Mouse (Mus musculus) bone marrow, adult 2 months (tissue): ENCODE data around the gene Myl4. TPM values are rescaled to one million over a fixed set of nuclear protein-coding genes. Genes with fewer than 3 reads are reported as not detected.
A peak's percentile ranks its signal among the peaks of the same experiment; 100 is the strongest.

Source experiments
- H3K27ac ChIP-seq: fragments of 200-500 bp; 2 replicates; pipeline ENCODE4 v1.5.1; 2012; ENCODE audit warnings: low read depth, mild to moderate bottlenecking, control low read depth, inconsistent platforms, low read length; ENCODE audit not compliant: control insufficient read depth, poor library complexity, insufficient read depth
- H3K4me1 ChIP-seq: fragments of 200-500 bp; 2 replicates; pipeline ENCODE4 v1.6.1; 2011; ENCODE audit warnings: low read length; ENCODE audit not compliant: control insufficient read depth, insufficient read depth
- H3K4me3 ChIP-seq: fragments of 200-500 bp; replicated peaks from 2 replicates; pipeline ENCODE3; 2011; ENCODE audit warnings: mild to moderate bottlenecking, low read depth, low read length, control low read depth; ENCODE audit not compliant: control insufficient read depth
- CTCF ChIP-seq: fragments of 200-500 bp; IDR thresholded peaks from 2 replicates; pipeline ENCODE4 v1.5.1; 2011; ENCODE audit warnings: low read length, control low read depth; ENCODE audit not compliant: control insufficient read depth, insufficient read depth
- POLR2A ChIP-seq: fragments of 200-500 bp; IDR thresholded peaks from 2 replicates; pipeline ENCODE4 v1.6.1; 2011; ENCODE audit warnings: low read depth, mild to moderate bottlenecking, control low read depth, low read length, borderline replicate concordance; ENCODE audit not compliant: control insufficient read depth
- WGBS: fragments of 180-500 bp; shearing (Covaris S2); methylation state at CpG from one replicate; pipeline ENCODE4 v1.1.7; 2018; 5-methylcytosine and 5-hydroxymethylcytosine counted together
- polyA plus RNA-seq: library from polyadenylated mRNA; stranded (reverse); fragments of >200 nt; gene quantifications from 2 replicates; pipeline ENCODE4 v1.2.4, GENCODE M21; 2011; ENCODE audit warnings: low replicate concordance; ENCODE audit not compliant: missing spikeins, insufficient read depth, insufficient read length

The Myl4 gene
- polyA plus RNA-seq, 1 experiment = 31.8 TPM

- no peaks in the 10 kb centered on the region; the same call in 1 of the 2 replicates for H3K4me1 ChIP-seq
Observed at GRCm38 (mm10) chr11:104544507-104544906, 6.0 kb upstream of the Myl4 start.

GRCm38 (mm10) chr11:104547502-104547901 is 3.0 kb upstream of the Myl4 start:
- no peak for TF ChIP-seq POLR2A
- H3K27ac ChIP-seq = no peak overlapping the region
- H3K4me3 ChIP-seq = no peak overlapping the region
- WGBS = 65% methylated on average over 3 of the region's 3 CpGs
- H3K4me1 ChIP-seq = no peaks in the 10 kb centered on the region; the same call in 1 of the 2 replicates

More at GRCm38 (mm10) chr11:104544507-104544906, 6.0 kb upstream of the Myl4 start:
- Histone ChIP-seq H3K4me3 (no peak overlapping the region), H3K27ac (no peak overlapping the region)
- WGBS = 22% methylated on average over 2 of the region's 2 CpGs
- TF ChIP-seq POLR2A = no peak
- no peak for TF ChIP-seq CTCF

GRCm38 (mm10) chr11:104549438-104550405 is 741 bp upstream of the Myl4 start:
- WGBS = under 1% methylated on average over 53 of the region's 53 CpGs
- TF ChIP-seq POLR2A = peak; percentile 47; the same call in 1 of the 2 replicates
- peak; percentile 13; the same call in 1 of the 2 replicates for TF ChIP-seq CTCF
- Histone ChIP-seq H3K4me1 (no peaks in the 10 kb centered on the region; the same call in 1 of the 2 replicates), H3K4me3 (peak overlapping the region; percentile 87), H3K27ac (peak overlapping the region; percentile 89)

- no peak for TF ChIP-seq CTCF
- no peak for TF ChIP-seq POLR2A
- H3K27ac ChIP-seq = no peak overlapping the region
- H3K4me3 ChIP-seq = no peak overlapping the region
- 51% methylated on average over 4 of the region's 4 CpGs for whole genome bisulfite sequencing
- H3K4me1 ChIP-seq = peaks cover 2% of the 10 kb centered on the region
Observed at GRCm38 (mm10) chr11:104558065-104558464, 7.6 kb downstream of the Myl4 start.

GRCm38 (mm10) chr11:104558651-104559403 is 8.4 kb downstream of the Myl4 start:
- Histone ChIP-seq H3K4me3 (no peak overlapping the region), H3K4me1 (peaks cover 2% of the 10 kb centered on the region), H3K27ac (no peak overlapping the region)
- TF ChIP-seq POLR2A = no peak
- TF ChIP-seq CTCF = no peak
- WGBS = 69% methylated on average over 4 of the region's 4 CpGs

- no peak overlapping the region for H3K27ac ChIP-seq
- TF ChIP-seq CTCF (no peak), POLR2A (no peak)
- no peak overlapping the region for H3K4me3 ChIP-seq
- 87% methylated on average over 2 of the region's 2 CpGs for WGBS
- H3K4me1 ChIP-seq = no peaks in the 10 kb centered on the region; the same call in 1 of the 2 replicates
Observed at GRCm38 (mm10) chr11:104560971-104561370, 10.5 kb downstream of the Myl4 start.

- no peak overlapping the region for H3K27ac ChIP-seq
- no peaks in the 10 kb centered on the region; the same call in 1 of the 2 replicates for H3K4me1 ChIP-seq
- TF ChIP-seq POLR2A (no peak), CTCF (no peak)
- 64% methylated on average over 1 of the region's 1 CpGs for WGBS
- no peak overlapping the region for H3K4me3 ChIP-seq
Observed at GRCm38 (mm10) chr11:104563496-104563895, 13.0 kb downstream of the Myl4 start.

GRCm38 (mm10) chr11:104565172-104565571 is 14.7 kb downstream of the Myl4 start:
- H3K4me3 ChIP-seq = no peak overlapping the region
- no peak overlapping the region for H3K27ac ChIP-seq
- WGBS = 62% methylated on average over 9 of the region's 9 CpGs
- no peaks in the 10 kb centered on the region; the same call in 1 of the 2 replicates for H3K4me1 ChIP-seq
- TF ChIP-seq CTCF (no peak), POLR2A (no peak)
